Mouse (Mus musculus): ENCODE measurements around the gene Thy1.

Thy1 gene

DNA sequence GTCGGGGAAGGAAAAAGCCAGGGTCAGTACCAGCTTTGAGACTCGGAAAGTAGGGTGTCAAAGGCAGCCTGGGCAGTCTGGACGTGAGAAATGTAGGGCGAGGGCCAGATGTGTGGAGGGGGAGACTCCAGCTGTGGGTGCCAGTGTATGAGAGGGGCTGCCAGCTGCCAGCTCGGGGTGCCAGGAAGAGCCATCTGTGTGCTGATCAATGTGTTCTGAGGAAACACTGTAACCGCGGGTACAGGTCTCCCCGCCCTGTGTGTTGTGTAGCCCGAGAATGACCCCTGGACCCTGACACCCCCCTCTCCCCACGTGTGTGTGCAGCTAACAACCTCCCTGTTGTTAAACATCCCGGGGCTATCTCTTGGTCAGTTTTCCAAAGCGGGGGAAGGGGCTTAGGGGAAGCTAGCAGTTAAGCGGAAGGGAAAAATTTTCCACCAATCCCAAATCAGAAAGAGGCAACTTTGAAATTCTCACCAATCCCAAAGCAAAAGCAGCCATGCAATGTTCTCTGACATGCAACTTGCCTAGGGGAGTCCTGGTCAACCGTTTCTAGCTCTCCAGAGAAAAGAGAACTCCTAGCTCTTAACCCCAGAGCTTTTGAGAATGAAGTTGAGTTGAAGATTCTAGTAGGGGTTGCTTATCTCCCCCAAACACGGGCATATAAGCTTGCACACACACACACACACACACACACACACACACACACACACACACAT, 24.2 kb downstream of the Thy1 start:
- DNase-seq (ENCODE audit: extremely low spot score), result peak; percentile 38

DNA sequence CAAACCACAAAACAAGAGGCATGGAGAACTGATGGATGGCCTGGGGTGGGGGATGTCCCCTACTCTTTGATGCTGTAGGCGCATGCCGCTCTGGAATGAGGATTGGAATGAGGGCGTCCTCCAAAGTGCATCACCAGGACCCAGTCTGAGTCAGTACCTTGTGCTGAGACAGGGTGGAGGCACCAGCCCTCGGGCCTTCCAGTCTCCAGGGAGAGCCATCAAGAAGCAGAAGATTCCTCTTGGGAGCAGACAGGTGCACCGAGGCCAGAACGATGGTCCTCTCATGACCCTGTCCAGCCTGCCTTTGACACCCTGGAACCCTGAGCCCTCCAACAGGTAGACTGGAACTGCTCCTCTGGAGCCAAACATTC, 24.8 kb downstream of the Thy1 start:
- no peak for DNase-seq (ENCODE audit: extremely low spot score)

DNA sequence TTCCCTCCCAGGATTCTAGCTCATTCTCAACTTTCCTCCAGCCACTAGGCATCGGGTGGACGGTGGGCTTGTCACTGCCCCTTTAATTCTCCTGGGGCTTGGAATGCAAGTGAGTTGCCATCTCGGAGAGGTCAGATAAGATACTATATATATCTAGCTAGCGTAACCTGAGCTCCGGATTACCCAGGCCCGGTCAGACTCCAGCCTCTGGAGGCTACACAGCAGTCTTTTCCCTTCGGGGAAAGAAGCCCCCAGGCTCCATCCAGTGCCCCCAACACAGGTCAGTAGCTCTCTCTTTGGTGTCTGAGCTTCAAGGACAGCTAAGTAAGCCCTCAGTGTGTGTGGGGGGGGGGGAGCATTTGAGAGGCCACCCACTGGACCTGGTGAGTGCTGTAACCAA, 26.1 kb downstream of the Thy1 start:
- DNase-seq (ENCODE audit: extremely low spot score), result peak; percentile 26

DNA sequence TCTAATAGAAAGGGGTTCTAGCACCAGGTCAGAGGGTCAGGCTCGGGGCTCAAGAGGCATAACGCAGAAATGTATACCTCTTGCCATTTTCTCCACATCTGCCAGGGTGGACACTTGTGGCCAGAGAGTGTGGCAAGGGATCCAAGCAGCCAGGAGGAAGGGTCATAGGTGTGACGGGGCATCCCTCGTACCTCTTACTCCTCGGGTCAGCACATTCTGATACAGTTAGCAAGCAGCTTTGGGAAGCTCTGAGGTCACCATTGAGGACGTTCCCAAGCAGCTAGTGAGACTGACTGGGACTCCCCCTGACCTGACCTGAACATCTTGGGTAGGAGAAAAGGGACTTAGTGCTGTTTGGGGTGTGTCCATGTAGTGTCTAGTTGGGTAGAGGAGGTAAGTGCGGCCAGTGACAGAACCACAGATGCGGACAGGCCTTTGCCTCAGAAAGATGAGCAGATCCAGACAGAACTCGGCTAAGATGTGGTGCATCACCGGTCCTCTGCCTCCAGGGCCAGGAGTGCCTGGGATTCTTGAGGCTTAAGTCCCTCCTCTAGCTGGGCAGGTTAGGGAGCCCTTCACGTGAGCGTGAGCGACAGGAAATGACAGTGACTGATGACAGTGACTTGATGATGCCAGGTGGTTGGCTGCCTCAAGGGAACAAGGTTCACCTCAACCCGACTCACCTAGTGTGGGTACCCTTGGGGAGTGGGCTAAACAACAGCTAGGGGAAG, 27.1 kb downstream of the Thy1 start:
- DNase-seq (ENCODE audit: extremely low spot score), result no peak

DNA sequence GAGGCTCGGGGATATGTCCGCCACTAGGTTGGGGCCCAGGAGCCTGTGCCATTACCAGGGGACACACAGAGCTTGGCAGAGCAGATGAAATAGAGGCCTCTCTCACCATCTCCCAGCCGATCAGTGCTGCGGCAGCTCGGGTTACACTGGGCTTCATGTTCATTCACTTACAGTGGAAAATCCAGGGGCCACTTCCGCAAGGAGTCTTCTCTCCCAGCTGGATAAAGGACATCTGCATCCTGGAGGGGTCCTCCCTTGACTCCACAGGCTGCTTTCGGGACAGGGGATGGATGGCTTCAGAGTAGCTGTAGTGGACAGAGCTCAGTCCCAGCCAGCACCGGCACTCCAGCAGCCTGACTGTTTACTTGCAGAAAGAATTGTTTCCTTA, 27.7 kb downstream of the Thy1 start:
- DNase-seq (ENCODE audit: extremely low spot score), result peak; percentile 32

DNA sequence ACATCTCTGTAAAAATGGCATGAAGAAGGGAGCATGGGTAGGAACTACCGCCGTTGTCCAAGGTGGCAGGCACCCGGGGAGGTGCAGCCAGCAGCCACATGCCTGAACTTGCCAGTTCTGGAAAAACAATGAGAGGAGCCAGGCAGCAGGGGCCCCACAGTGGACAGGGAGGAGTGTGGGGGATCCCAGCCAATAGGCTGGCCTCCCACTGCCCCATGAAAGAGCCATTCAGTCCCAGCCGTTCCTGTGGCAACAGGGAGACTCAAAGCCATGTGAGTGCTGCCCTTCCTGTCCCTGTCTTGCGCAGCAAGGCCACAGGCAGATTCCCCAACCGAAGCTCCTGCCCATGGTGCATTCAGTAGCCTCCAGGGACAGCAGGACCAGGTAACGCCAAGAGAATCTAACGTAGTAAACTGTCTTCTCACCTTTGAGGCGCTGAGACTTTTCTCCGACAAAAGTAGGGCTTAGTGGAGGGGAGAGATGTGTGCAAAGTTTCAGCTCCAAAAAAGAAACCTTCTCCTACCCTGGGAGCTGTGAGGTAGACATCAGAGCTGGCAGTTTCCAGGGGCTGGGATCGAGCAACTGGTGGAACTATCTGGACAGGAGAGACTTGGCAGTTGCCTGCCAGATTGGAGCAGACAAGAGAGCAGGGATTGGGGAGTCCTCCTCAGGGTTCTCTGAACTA, 28.9 kb downstream of the Thy1 start:
- peak; percentile 70 for DNase-seq (ENCODE audit: extremely low spot score)

DNA sequence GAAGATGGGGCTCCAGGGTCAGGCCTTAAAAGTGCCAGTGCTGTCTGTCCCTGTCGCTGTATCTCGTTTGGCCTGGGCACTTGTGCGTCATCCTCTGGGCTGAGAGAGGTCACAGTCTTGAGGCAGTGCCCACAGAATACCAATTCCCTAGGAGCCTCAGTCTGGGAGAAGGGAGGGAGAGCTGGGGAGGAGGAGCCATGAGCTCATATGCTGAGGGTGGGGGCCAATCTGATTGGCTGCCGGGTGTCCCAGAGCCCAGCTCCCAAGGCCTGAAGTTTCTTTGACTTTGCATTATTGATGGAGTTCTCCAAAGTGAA, 29.4 kb downstream of the Thy1 start:
- DNase-seq (ENCODE audit: extremely low spot score), result peak; percentile 37

DNA sequence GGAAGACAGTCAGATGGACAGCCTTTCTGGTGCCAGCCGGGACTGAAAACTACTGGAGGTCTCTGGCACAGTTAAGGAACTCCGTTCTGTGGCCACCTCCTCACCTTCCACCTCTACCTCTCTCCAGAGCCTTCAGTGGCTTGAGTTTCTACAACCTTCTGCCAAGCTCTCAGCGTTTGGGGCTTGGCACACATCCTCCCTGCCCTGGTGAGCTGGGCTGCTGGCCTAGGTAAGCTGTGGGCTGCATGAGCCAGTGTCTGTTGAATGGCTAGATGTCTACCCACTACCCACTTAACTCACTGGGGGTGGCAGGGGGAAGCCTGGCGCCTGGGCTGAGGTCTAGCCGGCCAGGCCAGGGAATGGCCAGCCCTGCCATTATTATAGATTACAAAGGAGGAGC, 29.9 kb downstream of the Thy1 start:
- peak; percentile 20 for DNase-seq (ENCODE audit: extremely low spot score)

DNA sequence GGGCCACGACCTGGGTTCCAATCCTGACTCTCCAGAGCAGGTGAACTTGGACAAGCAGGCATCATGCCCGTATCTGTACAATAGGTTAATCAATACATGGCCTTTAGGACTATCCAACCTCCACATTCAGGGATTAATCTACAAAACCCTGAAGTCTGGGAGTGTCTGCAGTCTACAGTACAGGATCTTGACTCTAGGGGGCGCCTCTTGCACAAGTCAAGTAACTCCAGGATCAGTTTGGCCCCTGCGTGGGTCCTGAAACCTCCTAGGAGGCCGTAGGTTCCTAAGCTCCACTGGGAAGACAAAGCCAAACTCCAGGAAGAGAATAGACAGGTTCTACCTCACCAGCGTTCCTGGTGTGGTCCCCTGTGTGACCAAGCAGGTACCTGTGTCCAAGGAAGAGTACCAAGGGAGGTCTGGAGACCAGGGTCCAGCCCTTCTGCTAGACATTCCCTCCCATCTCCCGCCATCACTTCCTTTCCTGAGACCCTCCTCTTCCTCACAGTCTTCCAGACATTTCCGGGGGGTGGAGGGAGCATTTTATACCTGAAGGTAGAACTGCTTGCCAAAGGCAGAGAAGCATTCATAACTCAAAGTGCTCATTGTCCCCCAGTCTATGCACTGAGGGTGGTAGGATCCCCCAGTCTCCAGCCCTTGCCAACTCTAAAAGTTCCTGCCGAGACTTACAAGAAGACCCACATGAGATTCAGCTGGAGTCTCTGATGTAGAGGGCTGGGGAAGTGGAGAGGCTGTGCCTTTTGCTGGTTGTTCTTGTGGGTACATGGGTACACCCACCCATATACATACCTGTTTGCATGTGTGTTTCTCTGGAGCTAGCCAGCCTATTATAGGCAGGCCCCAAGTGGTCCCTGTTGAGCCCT, 31.5 kb downstream of the Thy1 start:
- peak; percentile 24 for DNase-seq (ENCODE audit: extremely low spot score)

DNA sequence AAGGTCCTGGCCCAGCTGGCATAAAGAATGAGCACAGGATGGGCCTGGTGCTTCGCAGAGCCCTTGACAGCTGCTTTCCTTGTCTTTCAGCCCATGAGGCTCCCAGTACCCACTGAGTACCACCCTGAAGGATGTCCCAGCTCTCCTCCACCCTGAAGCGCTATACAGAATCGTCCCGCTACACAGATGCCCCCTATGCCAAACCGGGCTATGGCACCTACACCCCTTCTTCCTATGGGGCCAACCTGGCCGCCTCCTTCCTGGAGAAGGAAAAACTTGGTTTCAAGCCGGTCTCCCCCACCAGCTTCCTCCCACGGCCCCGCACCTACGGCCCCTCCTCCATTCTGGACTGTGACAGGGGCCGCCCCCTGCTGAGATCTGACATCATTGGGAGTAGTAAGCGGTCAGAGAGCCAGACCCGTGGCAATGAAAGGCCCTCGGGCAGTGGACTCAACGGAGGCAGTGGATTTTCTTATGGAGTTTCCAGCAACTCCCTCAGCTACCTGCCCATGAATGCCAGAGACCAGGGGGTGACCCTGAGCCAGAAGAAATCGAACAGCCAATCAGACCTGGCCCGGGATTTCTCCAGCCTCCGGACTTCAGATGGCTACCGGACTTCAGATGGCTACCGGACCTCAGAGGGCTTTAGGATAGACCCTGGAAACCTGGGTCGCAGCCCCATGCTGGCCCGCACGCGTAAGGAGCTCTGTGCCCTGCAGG, 32.3 kb downstream of the Thy1 start:
- no peak for DNase-seq (ENCODE audit: extremely low spot score)

DNA sequence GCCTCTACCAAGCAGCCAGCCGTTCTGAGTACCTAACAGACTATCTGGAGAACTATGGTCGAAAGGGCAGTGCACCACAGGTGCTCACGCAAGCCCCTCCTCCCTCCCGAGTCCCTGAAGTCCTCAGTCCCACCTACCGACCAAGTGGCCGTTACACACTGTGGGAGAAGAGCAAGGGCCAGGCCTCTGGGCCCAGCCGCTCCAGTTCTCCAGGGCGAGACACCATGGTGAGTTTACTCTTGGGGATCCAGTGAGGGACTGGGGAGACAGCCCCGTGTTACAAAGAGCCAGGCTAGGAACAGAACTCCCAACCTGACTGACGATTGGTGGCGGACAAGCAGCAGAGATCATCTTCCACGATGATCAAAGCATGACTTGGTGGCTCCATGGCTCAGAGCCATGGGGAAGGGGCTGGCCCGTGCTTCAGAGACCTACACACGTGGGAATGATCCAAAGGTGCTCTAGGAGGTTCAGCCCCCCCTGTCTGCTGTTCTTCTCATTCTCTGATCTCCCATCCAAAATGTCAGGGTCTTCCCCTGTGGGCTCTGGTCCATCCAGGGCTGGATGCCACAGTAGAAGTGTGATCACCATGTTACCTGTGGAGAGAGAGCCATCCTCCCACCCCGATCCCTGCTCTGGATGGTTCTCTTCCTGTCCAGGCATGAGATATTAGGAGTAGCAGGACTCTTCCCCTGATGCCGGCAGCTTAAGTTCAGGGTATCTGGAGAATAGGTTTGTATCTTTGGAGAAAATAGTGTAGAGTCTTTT, 33.0 kb downstream of the Thy1 start:
- DNase-seq (ENCODE audit: extremely low spot score), result no peak

DNA sequence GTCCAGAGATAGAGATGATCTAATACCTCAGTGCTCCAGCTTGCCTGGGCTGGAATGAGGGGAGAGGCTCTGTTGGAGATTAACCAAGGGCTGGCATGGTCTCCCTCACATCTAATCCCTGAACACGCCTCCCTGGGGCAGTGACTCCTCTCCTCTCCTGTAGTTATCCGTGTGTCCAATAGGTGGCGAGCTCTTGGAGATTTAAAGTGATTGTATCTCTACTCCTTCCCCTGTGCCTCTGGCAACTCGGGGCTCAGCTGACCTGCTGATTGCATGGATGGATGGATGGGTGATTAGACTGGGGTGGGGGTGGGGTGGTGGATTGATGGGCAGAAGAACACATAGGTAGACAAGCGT, 33.6 kb downstream of the Thy1 start:
- DNase-seq (ENCODE audit: extremely low spot score), result peak; percentile 66

DNA sequence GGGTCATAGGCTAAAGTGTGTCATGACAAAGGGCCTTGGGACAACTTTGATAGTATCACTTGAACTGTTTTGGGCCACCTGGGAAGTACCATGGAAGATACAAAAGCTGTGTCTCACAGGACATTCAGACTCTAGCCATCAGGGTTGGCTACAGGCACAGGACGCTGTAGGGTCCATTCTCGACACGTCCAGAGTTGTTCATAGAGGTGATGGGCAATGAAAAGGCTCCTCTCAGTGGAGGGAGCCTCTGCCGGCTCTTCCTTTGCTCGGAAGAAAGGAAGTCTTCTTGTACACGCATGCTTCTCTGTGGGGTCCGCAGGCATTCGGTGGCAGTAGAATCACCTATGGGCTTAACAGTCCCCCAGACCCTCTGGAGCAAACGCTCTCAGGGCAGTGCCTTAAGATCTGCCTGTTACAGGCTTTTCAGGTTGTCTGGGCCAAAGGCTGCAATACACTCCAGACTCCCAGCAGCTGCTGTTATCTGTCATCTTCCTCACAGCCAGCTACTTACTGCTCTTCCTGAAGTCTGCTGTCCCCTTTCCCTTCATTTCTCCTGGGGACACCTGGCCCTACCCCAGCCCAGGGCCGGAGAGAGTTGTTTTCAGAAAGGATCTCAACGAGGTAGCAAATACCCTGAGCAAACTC, 34.2 kb downstream of the Thy1 start:
- DNase-seq (ENCODE audit: extremely low spot score), result no peak

DNA sequence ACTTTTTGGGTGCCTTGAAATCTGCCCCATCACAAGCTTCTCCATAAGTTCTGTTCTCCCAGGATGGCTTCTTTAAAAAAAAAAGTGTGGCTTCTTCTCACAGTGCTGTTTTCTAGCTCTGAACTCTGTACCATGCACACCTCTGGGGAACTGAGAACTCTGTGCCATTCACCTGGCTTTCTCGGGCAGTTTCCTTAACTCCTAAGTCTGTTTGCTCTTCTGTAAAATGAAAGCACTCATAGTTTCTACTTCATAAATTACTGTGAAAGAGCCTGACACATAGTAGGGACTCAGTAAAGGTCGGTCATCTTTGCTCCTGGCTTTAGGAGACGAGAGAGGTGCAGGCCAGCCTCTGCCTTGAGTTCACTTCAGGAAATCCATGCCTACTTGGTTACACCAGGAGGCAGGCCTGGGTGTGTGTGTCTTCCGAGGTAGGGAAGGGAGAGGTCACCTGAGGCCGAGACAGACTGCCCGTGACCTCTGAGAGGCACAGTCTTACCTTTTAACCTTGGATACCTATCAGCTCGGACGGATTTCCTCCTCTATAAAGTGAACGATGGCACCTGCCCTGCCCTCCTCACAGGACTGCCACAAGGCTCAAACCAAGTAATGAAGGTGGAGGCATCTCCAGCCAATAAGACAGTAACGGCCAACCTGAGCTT, 35.1 kb downstream of the Thy1 start:
- no peak for DNase-seq (ENCODE audit: extremely low spot score)

DNA sequence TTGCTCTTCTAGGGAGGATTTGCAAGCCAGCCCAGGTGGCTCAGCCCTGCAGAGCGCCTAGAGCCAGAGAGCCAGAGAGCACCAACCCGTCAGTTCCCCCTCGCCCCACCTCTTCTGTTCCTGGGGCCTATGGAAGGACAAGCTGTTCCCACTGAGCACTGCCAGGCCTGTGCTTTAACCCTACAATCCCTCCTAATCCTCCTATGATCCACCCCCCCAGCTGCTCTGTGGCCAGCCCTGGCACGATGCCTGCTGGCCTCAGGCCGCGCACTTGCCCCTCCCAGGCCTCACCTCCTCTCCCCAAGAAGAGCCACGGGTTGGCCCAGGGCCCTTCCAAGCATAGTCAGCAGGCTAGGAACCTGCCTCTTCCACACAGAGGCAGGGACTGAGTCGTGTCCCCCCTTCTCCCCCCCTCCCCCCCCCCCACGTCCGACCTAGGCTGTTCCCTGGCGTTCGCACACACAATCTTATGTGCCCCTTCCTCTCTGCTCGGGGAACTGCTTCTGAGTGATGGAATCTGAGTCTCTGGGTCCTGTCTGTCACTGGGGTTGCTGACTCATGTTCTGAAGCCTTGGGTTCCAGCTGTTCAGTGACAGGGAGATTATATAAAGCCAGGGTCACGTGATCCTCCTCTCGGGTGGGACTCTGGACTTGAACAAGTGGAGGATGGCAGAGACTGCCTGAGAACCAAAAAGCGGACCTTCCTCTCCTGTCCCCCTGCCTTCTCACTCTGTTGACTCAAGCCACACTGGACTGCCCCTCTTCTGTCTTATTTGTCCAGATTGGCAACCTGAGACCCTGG, 36.0 kb downstream of the Thy1 start:
- DNase-seq (ENCODE audit: extremely low spot score), result no peak

DNA sequence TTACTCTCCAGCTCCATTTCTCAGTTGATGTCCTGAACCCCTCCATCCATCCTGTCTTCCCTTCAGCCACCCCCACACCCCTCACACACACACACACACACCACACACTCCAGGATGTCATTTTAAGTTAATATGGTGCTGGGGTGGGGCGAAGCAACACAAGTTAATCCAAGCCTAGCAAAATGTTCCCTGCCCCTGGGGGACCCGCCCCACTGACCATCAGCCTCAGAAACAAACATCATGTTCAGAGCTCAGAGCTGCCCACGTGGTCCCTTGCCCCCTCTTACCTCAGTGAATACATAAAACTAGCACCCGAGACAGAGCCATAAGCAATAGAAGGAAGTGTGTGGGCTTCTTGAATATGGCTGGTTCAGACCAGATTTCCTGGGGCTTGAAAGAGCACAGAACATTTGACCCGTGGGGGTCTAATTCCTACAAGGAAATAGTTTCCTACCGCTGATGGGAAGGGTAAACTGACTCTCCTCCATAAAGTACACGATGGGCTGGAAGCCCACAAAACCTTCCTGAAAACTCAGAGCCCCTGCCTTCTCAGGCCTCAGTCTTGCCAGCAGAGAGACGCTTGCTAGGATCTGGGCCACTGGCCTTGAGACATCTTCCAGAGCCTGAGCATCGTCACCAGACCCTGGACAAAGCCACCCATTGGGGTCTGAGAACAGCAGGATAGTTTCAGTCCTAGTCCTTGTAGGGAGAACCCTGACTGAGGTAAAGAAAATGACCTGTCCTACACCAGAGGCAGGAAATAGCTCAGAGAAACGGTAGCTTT, 37.0 kb downstream of the Thy1 start:
- no peak for DNase-seq (ENCODE audit: extremely low spot score)

DNA sequence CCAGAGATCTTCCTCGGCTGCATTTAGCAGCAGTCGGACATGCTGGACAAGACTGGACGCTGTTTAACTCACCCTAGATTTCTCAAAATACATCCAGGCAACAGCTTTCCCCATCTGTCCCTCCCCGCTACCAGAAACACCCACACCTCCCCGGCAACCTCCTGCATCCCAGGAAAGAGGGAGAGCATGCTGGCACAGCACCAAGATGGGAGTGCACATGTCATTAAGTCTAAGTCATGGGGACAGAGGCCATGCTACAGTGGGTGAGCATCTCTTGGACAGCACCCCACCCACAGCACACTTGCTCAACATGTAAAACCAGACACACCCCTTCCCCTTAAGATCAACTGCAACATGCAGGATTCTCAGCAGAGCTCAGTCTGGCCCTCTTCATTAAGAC, 37.8 kb downstream of the Thy1 start:
- DNase-seq (ENCODE audit: extremely low spot score), result no peak

DNA sequence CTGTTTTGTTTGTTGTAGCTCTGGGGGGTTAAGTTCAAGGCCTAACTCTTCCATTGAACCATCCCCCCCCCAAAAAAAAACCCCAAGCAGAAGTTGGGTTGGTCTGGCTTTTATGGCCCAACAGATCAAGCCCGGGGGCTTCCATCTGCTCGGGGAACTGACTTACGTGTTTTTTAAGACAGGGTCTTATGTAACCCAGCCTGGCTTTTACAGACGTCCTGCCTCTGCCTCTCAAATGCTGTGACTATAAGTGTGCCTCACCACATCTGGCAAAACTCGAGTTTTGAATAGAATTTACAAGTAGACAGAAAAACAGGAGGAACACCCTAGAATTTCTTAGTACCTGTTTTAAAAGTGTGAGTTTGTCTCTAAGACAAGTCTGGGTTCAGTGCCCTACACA, 38.4 kb downstream of the Thy1 start:
- no peak for DNase-seq (ENCODE audit: extremely low spot score)

Data from embryo, embryonic 9.5 days (tissue).